Mouse (Mus musculus): ENCODE data around the gene Lztr1. TPM values are rescaled to one million over a fixed set of nuclear protein-coding genes. Genes with fewer than 3 reads are reported as not detected.
"Not testable (repeated sequence)": the region's sequence is repeated elsewhere in the genome, so short reads cannot be mapped to it uniquely, and the experiment has no call there.

The Lztr1 gene
- total RNA-seq, 2 experiments from 2014 or later, result 35.0 to 73.7 TPM

- ATAC-seq (replicated peaks; ENCODE audit: poor library complexity, severe bottlenecking), result not testable (repeated sequence)
These were observed 46.2 kb downstream of the Lztr1 start for GRCm38 (mm10) chr16:17554702-17555101.

- no peak for ATAC-seq (replicated peaks; ENCODE audit: poor library complexity, severe bottlenecking)
These were observed 47.7 kb downstream of the Lztr1 start for GRCm38 (mm10) chr16:17556180-17556579.

GRCm38 (mm10) chr16:17556907-17557306 is 48.4 kb downstream of the Lztr1 start:
- ATAC-seq (replicated peaks; ENCODE audit: poor library complexity, severe bottlenecking), result no peak

- peak; percentile 26 for ATAC-seq (replicated peaks; ENCODE audit: poor library complexity, severe bottlenecking)
These were observed 49.5 kb downstream of the Lztr1 start for GRCm38 (mm10) chr16:17557947-17558480.

GRCm38 (mm10) chr16:17558811-17559210 is 50.3 kb downstream of the Lztr1 start:
- ATAC-seq (replicated peaks; ENCODE audit: poor library complexity, severe bottlenecking), result no peak

GRCm38 (mm10) chr16:17559396-17560027 is 51.0 kb downstream of the Lztr1 start:
- ATAC-seq (replicated peaks; ENCODE audit: poor library complexity, severe bottlenecking), result no peak

GRCm38 (mm10) chr16:17561128-17561750 is 52.8 kb downstream of the Lztr1 start, which contains the start of gene Lrrc74b:
Gene Lrrc74b (minus strand): TSS chr16:17561247.
- ATAC-seq (replicated peaks; ENCODE audit: poor library complexity, severe bottlenecking), result peak; percentile 56

GRCm38 (mm10) chr16:17561751-17562208 is 53.3 kb downstream of the Lztr1 start, which contains the start of gene P2rx6:
Gene P2rx6 (plus strand): TSS chr16:17561885.
- peak; percentile 74 for ATAC-seq (replicated peaks; ENCODE audit: poor library complexity, severe bottlenecking)

GRCm38 (mm10) chr16:17563580-17563979 is 55.1 kb downstream of the Lztr1 start:
- no peak for ATAC-seq (replicated peaks; ENCODE audit: poor library complexity, severe bottlenecking)

- ATAC-seq (replicated peaks; ENCODE audit: poor library complexity, severe bottlenecking), result no peak
These were observed 55.7 kb downstream of the Lztr1 start for GRCm38 (mm10) chr16:17564221-17564620.

GRCm38 (mm10) chr16:17564771-17565170 is 56.3 kb downstream of the Lztr1 start:
- no peak for ATAC-seq (replicated peaks; ENCODE audit: poor library complexity, severe bottlenecking)

- ATAC-seq (replicated peaks; ENCODE audit: poor library complexity, severe bottlenecking), result no peak
These were observed 57.7 kb downstream of the Lztr1 start for GRCm38 (mm10) chr16:17566186-17566585.

Other genes with a start within 250 kb of the Lztr1 start
- 9.2 and 10.0 TPM in 2 replicates for gene Tmem191c, start 232.6 kb upstream of the Lztr1 start, total RNA-seq (2014; fragmentation: Nextera tagmentation)
- gene Tmem191c, start 232.6 kb upstream of the Lztr1 start, total RNA-seq (2017), result 5.4 and 5.6 TPM in 2 replicates
- not detected in 2 replicates for gene Serpind1, start 177.3 kb upstream of the Lztr1 start, total RNA-seq (2014; fragmentation: Nextera tagmentation)
- not detected in 2 replicates for gene Serpind1, start 177.3 kb upstream of the Lztr1 start, total RNA-seq (2017)
- gene Snap29, start 102.7 kb upstream of the Lztr1 start, total RNA-seq (2014; fragmentation: Nextera tagmentation), result 18.4 and 21.0 TPM in 2 replicates
- gene Snap29, start 102.7 kb upstream of the Lztr1 start, total RNA-seq (2017), result 14.8 and 20.3 TPM in 2 replicates
- gene Pi4ka, start 102.4 kb upstream of the Lztr1 start, total RNA-seq (2014; fragmentation: Nextera tagmentation), result 52.5 and 78.2 TPM in 2 replicates
- 28.3 and 29.5 TPM in 2 replicates for gene Pi4ka, start 102.4 kb upstream of the Lztr1 start, total RNA-seq (2017)
- 26.0 and 30.1 TPM in 2 replicates for gene Crkl, start 56.7 kb upstream of the Lztr1 start, total RNA-seq (2014; fragmentation: Nextera tagmentation)
- 19.4 and 20.9 TPM in 2 replicates for gene Crkl, start 56.7 kb upstream of the Lztr1 start, total RNA-seq (2017)
- gene Aifm3, start 19.1 kb upstream of the Lztr1 start, total RNA-seq (2014; fragmentation: Nextera tagmentation), result not detected in 2 replicates
- not detected in 2 replicates for gene Aifm3, start 19.1 kb upstream of the Lztr1 start, total RNA-seq (2017)
- 18.4 and 24.8 TPM in 2 replicates for gene Thap7, start 22.4 kb downstream of the Lztr1 start, total RNA-seq (2014; fragmentation: Nextera tagmentation)
- 32.1 and 43.8 TPM in 2 replicates for gene Thap7, start 22.4 kb downstream of the Lztr1 start, total RNA-seq (2017)
- gene Lrrc74b, start 52.6 kb downstream of the Lztr1 start, total RNA-seq (2014; fragmentation: Nextera tagmentation), result not detected in 2 replicates
- gene Lrrc74b, start 52.6 kb downstream of the Lztr1 start, total RNA-seq (2017), result not detected in 2 replicates
- not detected in 2 replicates for gene P2rx6, start 53.2 kb downstream of the Lztr1 start, total RNA-seq (2014; fragmentation: Nextera tagmentation)
- gene P2rx6, start 53.2 kb downstream of the Lztr1 start, total RNA-seq (2017), result not detected in 2 replicates
- 2.9 and 3.9 TPM in 2 replicates for gene Slc7a4, start 74.5 kb downstream of the Lztr1 start, total RNA-seq (2014; fragmentation: Nextera tagmentation)
- gene Slc7a4, start 74.5 kb downstream of the Lztr1 start, total RNA-seq (2017), result 1.5 and 2.0 TPM in 2 replicates
- 69.2 and 77.1 TPM in 2 replicates for gene Smpd4, start 110.7 kb downstream of the Lztr1 start, total RNA-seq (2014; fragmentation: Nextera tagmentation)
- 39.3 and 54.7 TPM in 2 replicates for gene Smpd4, start 110.7 kb downstream of the Lztr1 start, total RNA-seq (2017)
- gene Ccdc74a, start 137.8 kb downstream of the Lztr1 start, total RNA-seq (2014; fragmentation: Nextera tagmentation), result not detected in 2 replicates
- not detected in 2 replicates for gene Ccdc74a, start 137.8 kb downstream of the Lztr1 start, total RNA-seq (2017)
- gene Med15, start 224.2 kb downstream of the Lztr1 start, total RNA-seq (2014; fragmentation: Nextera tagmentation), result 59.4 and 61.7 TPM in 2 replicates
- 21.3 and 23.7 TPM in 2 replicates for gene Med15, start 224.2 kb downstream of the Lztr1 start, total RNA-seq (2017)